Mouse (Mus musculus) adipocyte (in vitro differentiated cells): ENCODE data around the gene Kat6b.

Source experiments
- DNase-seq: peaks from one replicate; pipeline ENCODE4 v3.0.0-alpha.2; 2016; ENCODE audit warnings: low spot score

Kat6b gene

DNA sequence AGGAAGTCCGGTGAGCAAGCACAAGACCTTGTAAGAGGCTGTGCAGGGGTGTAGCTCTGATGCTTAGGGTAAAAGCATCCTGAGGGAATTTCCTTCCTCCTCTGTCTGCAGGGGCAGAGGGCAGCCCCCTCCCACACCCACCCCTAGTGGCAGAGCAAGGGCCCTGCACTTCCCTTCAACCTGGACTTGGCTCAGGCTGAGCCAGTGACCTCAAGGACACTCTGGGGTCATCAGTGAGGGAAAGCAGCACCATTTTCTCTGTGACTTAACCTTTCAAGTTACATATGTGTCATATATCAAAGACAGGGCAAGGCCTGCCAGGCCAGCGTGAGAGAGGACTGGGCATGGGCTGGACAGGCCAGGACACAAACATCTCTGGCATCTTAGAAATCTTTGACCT, 228.3 kb downstream of the Kat6b start:
- DNase-seq = no peak

DNA sequence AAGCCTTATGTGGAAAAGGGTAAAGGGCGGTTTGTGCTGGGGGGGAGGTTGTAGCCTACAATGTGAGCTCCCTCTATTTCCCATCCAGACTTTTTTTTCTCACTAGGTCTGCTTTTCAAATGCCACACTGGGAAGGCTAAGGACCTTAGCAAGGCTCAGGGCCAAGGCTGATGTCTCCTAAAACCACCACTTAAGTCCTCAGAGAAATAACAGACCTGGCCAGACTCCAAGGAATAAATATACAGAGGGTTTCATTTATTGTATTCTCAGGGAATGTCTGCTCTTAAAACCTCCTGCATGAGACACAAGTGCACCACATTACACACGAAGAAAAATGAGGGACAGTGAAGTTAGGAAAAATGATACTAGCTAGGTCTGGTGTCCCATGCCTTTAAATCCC, 230.0 kb downstream of the Kat6b start:
- peak; percentile 9 for DNase-seq

DNA sequence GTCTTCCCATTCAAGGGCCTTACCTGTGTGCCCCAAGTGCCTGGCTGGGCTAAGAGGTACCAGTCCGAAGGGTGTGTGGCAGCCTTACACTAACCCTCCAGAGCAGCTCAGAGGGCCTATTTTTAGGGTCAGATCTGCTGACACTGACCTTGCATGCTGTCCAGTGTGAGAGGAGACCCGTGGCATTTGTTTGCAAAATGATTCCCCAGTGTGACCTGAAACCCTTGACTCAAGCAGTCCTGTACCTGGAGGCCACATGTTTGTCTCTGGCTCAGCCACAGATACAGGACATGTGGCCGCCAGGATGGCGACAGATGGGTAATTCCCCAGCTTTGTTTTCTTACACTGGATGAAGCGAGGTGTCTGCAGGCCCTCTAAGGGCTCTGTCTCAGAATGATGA, 233.3 kb downstream of the Kat6b start, which contains the start of gene Dupd1:
Gene Dupd1 (minus strand): TSS at position 91 of the 400 bp plus-strand sequence.
- no peak for DNase-seq

- no peak for DNase-seq
These were observed 238.6 kb downstream of the Kat6b start for GRCm38 (mm10) chr14:21719646-21720383.

DNA sequence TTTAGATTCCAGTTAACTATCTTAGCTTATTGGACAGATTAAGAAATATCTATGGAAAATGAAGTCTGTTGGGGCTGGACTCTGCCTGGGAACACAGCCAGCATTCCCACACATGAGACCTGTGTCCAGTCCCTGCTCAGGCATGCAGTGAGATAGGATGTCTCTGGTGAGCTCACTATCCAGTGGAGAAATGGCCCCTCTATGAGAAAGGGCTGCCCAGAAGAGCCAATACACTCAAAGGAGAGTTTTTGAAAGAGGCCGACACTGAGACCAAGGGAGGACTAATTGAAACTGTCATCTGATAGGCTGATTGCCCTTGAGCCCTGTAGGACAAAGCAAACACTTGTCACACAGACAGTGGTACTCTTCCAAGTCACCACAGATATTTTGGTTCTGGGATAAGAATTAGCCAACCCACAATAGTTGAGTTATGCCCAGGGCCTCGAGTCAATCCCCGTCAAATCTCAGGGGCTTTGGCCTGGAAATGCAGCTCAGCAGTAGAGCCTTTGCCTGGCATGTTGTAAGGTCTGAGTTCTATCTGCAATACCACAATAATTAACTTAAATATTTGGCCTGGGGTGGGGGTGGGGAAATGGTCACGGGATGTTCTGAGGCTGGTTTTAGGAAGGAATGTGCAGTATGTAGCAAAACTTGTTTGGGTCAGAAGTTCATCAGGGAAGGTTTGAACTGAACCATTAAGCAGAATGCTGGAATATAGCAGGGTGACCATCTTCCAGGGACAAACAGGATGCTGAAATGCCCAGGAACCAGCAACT, 239.4 kb downstream of the Kat6b start:
- DNase-seq = peak; percentile 4
